Mouse (Mus musculus) kidney, embryonic 16.5 days (tissue): ENCODE results near the gene Rnf10. TPM values are rescaled to one million over a fixed set of nuclear protein-coding genes. Genes with fewer than 3 reads are reported as not detected.

Experiments
- ATAC-seq: fragments of 200-750 bp; cut with Nextera tagmentation; 2 replicates; pipeline ENCODE4 v1.8.0; 2017; ENCODE audit warnings: moderate TSS enrichment; ENCODE audit not compliant: low FRiP score, low TSS enrichment
- H3K27ac ChIP-seq: fragments of 300-500 bp; sonication (generic); 2 replicates; pipeline ENCODE4 v1.5.1; 2014; ENCODE audit warnings: low read length
- H3K27me3 ChIP-seq: fragments of 300-500 bp; sonication (generic); 2 replicates; pipeline ENCODE4 v1.6.1; 2014; ENCODE audit warnings: low read length, control low read depth, mixed read lengths; ENCODE audit not compliant: insufficient read depth
- H3K36me3 ChIP-seq: fragments of 300-500 bp; sonication (generic); 2 replicates; pipeline ENCODE4 v1.6.1; 2014; ENCODE audit warnings: low read length, control low read depth, mixed read lengths; ENCODE audit not compliant: insufficient read depth
- H3K4me1 ChIP-seq: fragments of 300-500 bp; sonication (generic); 2 replicates; pipeline ENCODE4 v1.6.1; 2014; ENCODE audit warnings: low read length, control low read depth, mixed read lengths; ENCODE audit not compliant: insufficient read depth
- H3K4me2 ChIP-seq: fragments of 300-500 bp; sonication (generic); replicated peaks from 2 replicates; pipeline ENCODE4 v1.6.1; 2014; ENCODE audit warnings: low read depth, low read length
- H3K4me3 ChIP-seq: fragments of 300-500 bp; sonication (generic); 2 replicates; pipeline ENCODE4 v1.5.1; 2014; ENCODE audit warnings: mild to moderate bottlenecking, low read length
- H3K9ac ChIP-seq: fragments of 300-500 bp; sonication (generic); replicated peaks from 2 replicates; pipeline ENCODE4 v1.6.1; 2014; ENCODE audit warnings: low read length
- H3K9me3 ChIP-seq: fragments of 300-500 bp; sonication (generic); 2 replicates; pipeline ENCODE4 v1.6.1; 2016; ENCODE audit warnings: low read length, control low read depth
- WGBS: fragments of 180-500 bp; shearing (Covaris S2); extraction: QIAGEN DNeasy Blood & Tissue Kit; methylation state at CpG from one replicate; pipeline ENCODE4 v1.1.7; 2014; 5-methylcytosine and 5-hydroxymethylcytosine counted together
- polyA plus RNA-seq: library from polyadenylated mRNA; unstranded; fragments of >200 nt; fragmentation: Nextera tagmentation; extraction: Ambion mirVana; gene quantifications from 2 replicates; pipeline ENCODE4 v1.2.1, GENCODE M21; 2015

Gene Rnf10
- polyA plus RNA-seq, 1 experiment from 2014 or later, result 122 TPM

DNA sequence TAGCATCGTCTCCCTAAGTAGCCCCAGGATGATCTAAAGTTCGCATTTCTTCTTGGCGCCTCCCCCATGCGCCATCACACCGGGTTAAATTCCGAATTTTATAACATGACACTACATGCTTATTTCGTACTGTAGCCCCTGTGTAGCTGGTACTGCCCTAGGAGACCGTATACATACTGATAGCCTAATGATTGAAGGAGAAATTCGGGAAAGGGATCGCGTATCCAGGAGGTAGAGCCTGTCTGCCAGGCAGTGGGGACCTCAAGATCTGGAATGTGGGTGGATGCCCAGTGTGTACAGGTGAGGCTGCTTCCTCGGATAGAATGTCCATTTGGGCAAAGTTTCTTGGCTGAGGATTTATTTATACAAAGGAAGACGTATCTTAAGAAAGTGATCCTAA, 28.9 kb upstream of the Rnf10 start:
- no peaks in the 10 kb centered on the region for H3K9me3 ChIP-seq

DNA sequence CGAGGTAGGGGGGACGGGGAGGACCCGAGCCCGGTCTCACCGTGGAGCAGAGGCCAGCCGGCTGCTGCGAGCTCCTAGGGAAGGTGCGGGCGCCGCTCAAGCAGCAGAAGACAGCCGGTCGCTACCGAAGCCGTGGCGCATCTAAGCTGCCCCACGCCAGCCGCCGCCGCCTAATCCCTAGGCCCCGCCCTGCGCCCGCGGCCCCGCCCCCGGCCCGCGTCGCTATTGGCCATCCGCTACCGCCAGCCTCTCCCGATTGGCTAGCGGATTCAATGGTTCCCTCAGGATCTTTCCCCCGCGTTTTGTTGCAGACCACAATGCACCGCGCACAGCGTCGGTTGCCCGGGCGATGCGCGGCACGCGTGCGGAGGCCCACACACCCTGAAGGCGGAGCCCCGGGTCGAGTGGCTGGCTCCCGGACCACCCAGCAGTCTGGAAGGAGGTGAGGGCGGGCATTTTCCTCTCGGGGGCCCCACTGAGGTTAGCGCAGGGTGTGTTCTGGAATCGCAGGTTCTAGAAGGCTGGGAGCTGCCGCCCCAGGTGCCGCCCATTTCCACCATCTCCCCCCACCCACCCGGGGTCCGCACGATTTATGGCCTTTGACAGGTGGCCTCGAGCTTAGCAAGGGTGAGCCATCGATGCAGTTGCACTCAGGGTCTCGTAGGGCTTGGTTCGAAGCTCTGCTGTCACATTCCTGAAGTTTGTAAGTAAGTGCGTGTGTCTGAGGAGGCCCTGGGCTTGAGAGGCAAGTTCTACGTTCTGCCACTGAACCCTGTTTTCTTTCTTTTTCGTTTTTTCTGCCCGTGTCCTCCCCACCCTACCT, 28.3 kb upstream of the Rnf10 start, which contains the start of gene Dynll1:
Dynll1 (minus strand) TSS at position 208 of the 823 bp plus-strand sequence.
- Histone ChIP-seq H3K9me3 (no peaks in the 10 kb centered on the region), H3K4me3 (peak within 1 kb of the TSS; percentile 94), H3K27ac (peak within 1 kb of the TSS; percentile 96), H3K27me3 (no peaks in the 10 kb centered on the region), H3K9ac (peak within 1 kb of the TSS; percentile 92), H3K36me3 (peaks cover 30% of the 10 kb centered on the region), H3K4me2 (peak within 1 kb of the TSS; percentile 63), H3K4me1 (peaks cover 24% of the 10 kb centered on the region)
- peak; percentile 98 for ATAC-seq
- under 1% methylated on average over 65 of the region's 66 CpGs for WGBS

More for the DNA sequence above, 28.9 kb upstream of the Rnf10 start:
- peak overlapping the region; percentile 74 for H3K27ac ChIP-seq
- peaks cover 24% of the 10 kb centered on the region for H3K36me3 ChIP-seq
- WGBS, result 17% methylated on average over 13 of the region's 13 CpGs
- ATAC-seq, result 0 out of 2 replicates have a peak, but pooled peaks have one; percentile 0
- peak overlapping the region; percentile 62 for H3K4me2 ChIP-seq
- H3K4me3 ChIP-seq, result peak overlapping the region; percentile 94
- peaks cover 24% of the 10 kb centered on the region for H3K4me1 ChIP-seq
- H3K9ac ChIP-seq, result peak overlapping the region; percentile 70
- no peaks in the 10 kb centered on the region for H3K27me3 ChIP-seq

DNA sequence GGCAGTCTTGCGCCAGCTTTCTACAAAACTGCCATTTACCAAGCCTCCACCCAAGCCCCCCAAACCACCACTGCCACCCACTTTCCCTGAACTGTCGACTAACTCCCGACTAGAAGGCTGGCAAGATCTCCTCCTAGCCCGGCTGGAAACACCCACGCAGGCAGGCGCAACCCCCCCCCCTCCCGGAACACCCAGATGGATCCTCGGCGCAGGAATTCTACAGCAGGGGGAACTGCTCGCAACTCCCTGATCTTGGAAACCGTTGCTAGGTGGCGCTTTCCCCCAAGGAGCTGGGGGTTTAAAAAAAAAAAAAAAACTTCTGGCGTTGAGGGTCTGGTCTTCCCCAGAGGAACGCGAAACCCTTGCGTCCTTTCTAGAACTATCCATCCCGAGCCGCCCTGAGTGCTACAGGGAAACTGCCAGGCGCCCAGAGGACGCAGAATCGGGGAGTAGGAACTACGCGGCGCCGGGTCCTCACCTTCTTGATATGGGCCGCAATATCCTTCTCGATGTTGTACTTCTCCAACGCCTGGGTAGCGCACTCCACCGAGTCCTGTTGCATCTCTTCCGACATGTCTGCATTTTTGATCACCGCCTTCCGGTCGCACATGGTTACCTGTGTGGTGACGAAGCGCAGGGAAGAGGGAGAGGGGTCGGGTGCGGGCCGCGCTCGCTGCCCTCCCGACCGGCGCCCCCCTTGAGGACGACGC, 27.5 kb upstream of the Rnf10 start:
- Histone ChIP-seq H3K4me1 (peaks cover 24% of the 10 kb centered on the region), H3K36me3 (peaks cover 33% of the 10 kb centered on the region), H3K27ac (peak overlapping the region; percentile 96), H3K9ac (peak overlapping the region; percentile 92), H3K4me2 (peak overlapping the region; percentile 63), H3K27me3 (no peaks in the 10 kb centered on the region), H3K9me3 (no peaks in the 10 kb centered on the region), H3K4me3 (peak overlapping the region; percentile 94)
- ATAC-seq, result peak; percentile 7; the same call in 1 of the 2 replicates
- WGBS, result under 1% methylated on average over 46 of the region's 46 CpGs

DNA sequence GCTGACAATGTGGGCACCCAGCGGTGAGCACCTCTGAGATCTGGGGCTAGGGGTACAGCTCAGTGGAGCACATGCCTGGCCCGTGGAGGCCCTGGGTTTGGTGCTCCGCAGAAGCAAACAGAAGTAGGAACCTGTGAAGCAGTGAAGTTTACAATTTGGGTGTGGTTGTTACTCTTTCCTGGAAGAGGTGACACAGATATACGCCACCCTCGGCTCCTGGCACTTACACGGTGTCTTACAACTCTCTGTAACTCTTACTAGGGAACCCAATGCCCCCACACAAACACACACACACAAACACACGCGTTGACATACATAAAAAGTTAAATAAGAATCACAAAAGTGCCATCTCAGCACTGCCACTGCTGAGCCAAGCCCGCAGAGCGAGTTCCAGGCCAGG, 23.6 kb upstream of the Rnf10 start:
- Histone ChIP-seq H3K4me1 (peaks cover 18% of the 10 kb centered on the region), H3K9me3 (no peaks in the 10 kb centered on the region), H3K4me3 (no peak overlapping the region), H3K36me3 (peaks cover 37% of the 10 kb centered on the region), H3K27ac (peak overlapping the region; percentile 47; the same call in 1 of the 2 replicates), H3K9ac (no peak overlapping the region), H3K27me3 (no peaks in the 10 kb centered on the region), H3K4me2 (no peak overlapping the region)
- ATAC-seq, result no peak
- WGBS, result 82% methylated on average over 10 of the region's 10 CpGs

DNA sequence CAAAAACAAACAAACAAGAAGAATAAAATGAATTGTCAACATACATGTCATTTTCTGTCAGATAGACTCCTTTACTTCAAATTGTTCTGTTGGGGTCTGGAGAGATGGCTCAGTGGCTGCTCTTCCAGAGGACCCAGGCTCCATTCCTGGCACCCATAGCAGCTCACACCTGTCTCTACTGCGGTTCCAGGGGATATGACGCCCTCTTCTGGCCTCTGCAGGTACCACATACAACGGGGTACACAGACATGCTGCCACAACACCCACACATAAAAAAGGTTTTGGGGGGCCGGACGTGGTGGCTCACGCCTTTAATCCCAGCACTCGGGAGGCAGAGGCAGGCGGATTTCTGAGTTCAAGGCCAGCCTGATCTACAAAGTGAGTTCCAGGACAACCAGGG, 21.5 kb upstream of the Rnf10 start:
- ATAC-seq, result no peak
- Histone ChIP-seq H3K9ac (no peak overlapping the region), H3K4me3 (no peak overlapping the region)

DNA sequence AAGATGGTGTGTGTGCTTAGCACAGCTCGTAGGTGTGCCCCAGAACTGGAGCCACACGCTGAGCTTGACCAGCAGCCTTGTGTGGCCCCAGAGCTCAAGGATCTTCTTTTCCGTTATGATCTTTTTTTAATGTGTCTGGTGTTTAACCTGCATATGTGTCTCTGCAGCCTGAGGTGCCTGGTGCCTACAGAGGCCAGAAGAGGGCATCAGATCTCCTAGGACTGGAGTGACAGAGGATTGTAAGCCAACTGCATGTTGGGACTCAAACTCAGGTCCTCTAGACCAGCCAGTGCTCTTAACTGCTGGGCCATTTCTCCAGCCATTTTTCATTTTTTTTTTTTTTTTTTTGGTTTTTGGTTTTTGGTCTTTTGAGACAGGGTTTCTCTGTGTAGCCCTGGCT, 12.0 kb upstream of the Rnf10 start:
- Histone ChIP-seq H3K9me3 (no peaks in the 10 kb centered on the region), H3K4me3 (no peak overlapping the region), H3K4me1 (peaks cover 9% of the 10 kb centered on the region), H3K36me3 (peaks cover 21% of the 10 kb centered on the region), H3K27me3 (no peaks in the 10 kb centered on the region), H3K9ac (no peak overlapping the region), H3K27ac (no peak overlapping the region), H3K4me2 (no peak overlapping the region)
- ATAC-seq, result no peak
- 88% methylated on average over 3 of the region's 3 CpGs for WGBS

More for the DNA sequence above, 21.5 kb upstream of the Rnf10 start:
- H3K27ac ChIP-seq, result no peak overlapping the region
- no peak overlapping the region for H3K4me2 ChIP-seq
- 89% methylated on average over 8 of the region's 8 CpGs for WGBS
- peaks cover 46% of the 10 kb centered on the region for H3K36me3 ChIP-seq
- peaks cover 15% of the 10 kb centered on the region for H3K4me1 ChIP-seq
- H3K27me3 ChIP-seq, result no peaks in the 10 kb centered on the region
- H3K9me3 ChIP-seq, result no peaks in the 10 kb centered on the region

DNA sequence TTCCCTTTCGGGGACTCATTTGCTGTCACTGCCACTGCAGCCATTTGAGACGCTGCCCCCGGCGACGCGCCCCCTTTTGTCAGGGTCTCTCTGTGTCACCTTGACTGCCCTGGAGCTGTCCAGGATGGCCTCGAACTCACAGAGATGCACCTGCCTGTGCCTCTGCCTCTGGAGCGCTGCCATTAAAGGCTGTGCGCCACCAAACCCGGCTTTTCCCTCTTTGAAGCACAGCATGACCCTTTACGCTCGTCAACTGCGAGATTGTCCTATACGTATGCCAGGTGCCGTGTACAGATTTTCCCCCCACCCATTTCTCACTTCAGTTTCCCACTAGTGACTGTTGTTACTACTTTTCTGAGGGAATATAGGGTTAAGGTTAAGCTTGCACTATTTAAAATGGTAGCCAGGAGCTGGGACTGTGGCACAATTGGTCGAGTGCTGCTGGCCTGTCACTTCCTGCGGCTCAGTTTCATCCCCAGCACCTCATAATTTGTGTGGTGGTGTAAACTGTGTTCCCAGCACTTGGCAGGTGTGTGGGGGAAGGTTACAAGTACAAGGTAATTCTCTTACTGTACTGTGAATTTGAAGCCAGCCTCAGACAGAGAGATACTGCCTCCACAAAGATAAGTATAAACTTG, 7.5 kb upstream of the Rnf10 start:
- Histone ChIP-seq H3K4me2 (peak overlapping the region; percentile 70), H3K9ac (peak overlapping the region; percentile 90), H3K4me1 (peaks cover 9% of the 10 kb centered on the region), H3K27me3 (no peaks in the 10 kb centered on the region), H3K9me3 (no peaks in the 10 kb centered on the region), H3K27ac (0 out of 2 replicates have a peak overlapping the region, but pooled peaks have one; percentile 28), H3K36me3 (peaks cover 15% of the 10 kb centered on the region; the same call in 1 of the 2 replicates), H3K4me3 (peak overlapping the region; percentile 90)
- WGBS, result 5% methylated on average over 17 of the region's 17 CpGs
- no peak; the same call in 1 of the 2 replicates for ATAC-seq

DNA sequence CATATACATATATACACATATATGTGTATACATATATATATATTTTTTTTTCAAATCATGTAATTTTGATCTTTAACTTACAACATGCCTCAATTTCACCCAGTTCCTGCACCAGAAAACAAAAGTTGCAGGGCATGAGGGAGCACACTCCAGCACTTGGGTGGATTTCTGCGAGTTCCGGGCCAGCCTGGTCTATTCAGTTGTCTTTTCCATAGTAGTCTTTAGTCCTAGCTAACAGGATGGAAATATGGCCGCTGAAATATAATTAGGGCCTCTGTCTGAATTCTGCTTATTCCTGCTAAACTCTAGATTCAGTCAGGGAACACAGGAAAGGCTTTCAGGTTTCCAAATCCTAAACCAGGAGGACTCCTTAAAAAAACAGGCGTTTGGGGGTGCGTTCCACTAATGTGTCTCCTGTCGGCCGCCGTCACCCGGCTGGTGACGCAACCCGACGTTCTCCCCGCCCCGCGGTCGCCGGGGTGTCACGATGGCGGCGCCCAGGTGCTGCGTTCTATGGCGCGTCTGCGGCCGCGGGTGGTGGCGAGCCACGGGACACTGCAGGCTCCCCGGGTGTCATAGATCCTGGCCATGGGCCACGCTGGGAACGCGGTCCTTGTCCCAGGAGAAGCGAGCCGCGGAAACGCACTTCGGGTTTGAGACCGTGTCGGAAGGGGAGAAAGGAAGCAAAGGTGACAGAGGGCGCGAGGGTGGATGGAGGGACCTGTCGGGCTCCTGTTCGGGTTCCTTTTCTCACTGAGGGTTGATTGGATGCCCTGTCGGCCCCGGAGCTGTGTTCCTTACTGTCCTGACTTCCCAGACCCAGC, 6.7 kb upstream of the Rnf10 start, which contains the start of gene Coq5:
Coq5 (plus strand) TSS at position 441 of the 824 bp plus-strand sequence.
- Histone ChIP-seq H3K4me2 (peak within 1 kb of the TSS; percentile 70), H3K36me3 (peaks cover 8% of the 10 kb centered on the region; the same call in 1 of the 2 replicates), H3K27me3 (no peaks in the 10 kb centered on the region), H3K27ac (0 out of 2 replicates have a peak within 1 kb of the TSS, but pooled peaks have one; percentile 28), H3K9me3 (no peaks in the 10 kb centered on the region), H3K4me1 (peaks cover 9% of the 10 kb centered on the region), H3K9ac (peak within 1 kb of the TSS; percentile 90), H3K4me3 (peak within 1 kb of the TSS; percentile 90)
- ATAC-seq, result peak; percentile 68
- WGBS, result 3% methylated on average over 45 of the region's 45 CpGs

DNA sequence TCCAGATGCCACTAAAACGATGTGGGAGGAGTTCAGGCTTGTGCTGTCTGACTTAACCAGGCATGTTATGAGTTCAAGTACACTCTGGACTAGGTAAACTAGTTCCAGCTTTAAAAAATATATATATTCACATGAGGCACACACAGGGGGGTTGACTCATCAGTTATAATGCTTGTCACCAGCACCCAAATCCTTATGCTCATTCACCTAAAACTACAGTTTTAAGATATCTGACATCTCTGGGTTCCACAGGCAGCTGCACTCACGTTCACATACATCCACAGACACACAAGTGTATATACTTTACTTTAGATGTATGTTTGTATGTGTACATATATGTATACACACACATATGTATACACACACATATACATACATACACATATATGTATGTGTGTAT, 6.1 kb upstream of the Rnf10 start:
- Histone ChIP-seq H3K9ac (no peak overlapping the region), H3K9me3 (no peaks in the 10 kb centered on the region), H3K4me1 (peaks cover 9% of the 10 kb centered on the region), H3K36me3 (peaks cover 2% of the 10 kb centered on the region; the same call in 1 of the 2 replicates), H3K4me2 (no peak overlapping the region), H3K4me3 (no peak overlapping the region), H3K27me3 (no peaks in the 10 kb centered on the region), H3K27ac (no peak overlapping the region)
- ATAC-seq, result no peak
- 58% methylated on average over 2 of the region's 2 CpGs for WGBS
